Mouse (Mus musculus): ENCODE measurements around the gene Gpatch2. TPM values are rescaled to one million over a fixed set of nuclear protein-coding genes. Genes with fewer than 3 reads are reported as not detected.
A peak's percentile ranks its signal among the peaks of the same experiment; 100 is the strongest.

The Gpatch2 gene
- total RNA-seq, 2 experiments from 2014 or later: 19.6 to 24.3 TPM

DNA sequence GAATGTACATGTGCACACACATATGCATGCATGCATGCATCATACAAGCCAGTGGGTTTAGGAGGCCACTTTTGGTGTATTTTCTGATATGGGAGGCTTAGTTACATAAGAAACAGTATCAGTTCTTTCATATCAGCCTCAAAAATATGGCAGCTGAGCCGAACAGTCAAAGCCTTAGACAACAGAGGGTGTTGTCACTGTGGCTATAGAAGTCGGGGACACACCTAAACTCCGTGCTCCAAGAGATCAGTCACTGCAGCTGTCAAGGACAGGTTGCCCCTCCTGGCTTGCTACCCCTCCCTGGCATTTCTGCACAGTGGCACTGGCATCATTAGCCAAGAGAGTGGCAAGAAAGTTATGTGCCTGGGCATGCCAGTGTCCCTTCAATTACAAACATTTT is 106.5 kb downstream of the Gpatch2 start:
- DNase-seq (ENCODE audit: low spot score in 2 of 2): no peak
- no peak for TF ChIP-seq CTCF (conservative IDR thresholded peaks at IDR 0.05)
- Histone ChIP-seq H3K4me3 (no peak overlapping the region), H3K27ac (no peak overlapping the region)

- no peak for TF ChIP-seq CTCF (conservative IDR thresholded peaks at IDR 0.05)
- no peak for DNase-seq (ENCODE audit: low spot score in 2 of 2)
- Histone ChIP-seq H3K4me3 (no peak overlapping the region), H3K27ac (no peak overlapping the region)
Measured at GRCm38 (mm10) chr1:187322505-187323208, 107.3 kb downstream of the Gpatch2 start.

DNA sequence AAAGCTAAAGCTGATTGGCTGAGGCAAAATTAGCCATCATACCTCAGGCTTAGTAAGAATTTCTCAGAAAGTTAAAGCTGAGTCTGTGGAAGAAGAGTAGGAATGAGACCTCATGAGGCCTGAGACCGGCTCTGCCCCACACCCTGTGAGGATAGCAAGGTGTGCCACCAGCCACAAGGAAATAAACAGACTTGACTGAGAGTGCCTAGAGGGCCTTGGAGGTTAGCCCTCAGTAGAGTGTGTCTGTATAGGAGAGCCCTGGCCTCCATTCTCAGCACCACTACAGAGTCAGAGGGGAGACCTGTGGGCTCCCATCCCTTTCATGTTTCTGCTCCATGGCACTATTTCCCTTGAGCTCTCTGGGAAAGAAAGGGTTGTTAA is 107.9 kb downstream of the Gpatch2 start:
- Histone ChIP-seq H3K27ac (no peak overlapping the region), H3K4me3 (no peak overlapping the region)
- TF ChIP-seq CTCF (conservative IDR thresholded peaks at IDR 0.05): no peak
- DNase-seq (ENCODE audit: low spot score in 2 of 2): no peak

GRCm38 (mm10) chr1:187342551-187342950 is 127.2 kb downstream of the Gpatch2 start:
- no peak overlapping the region for H3K4me3 ChIP-seq
- no peak for TF ChIP-seq CTCF (conservative IDR thresholded peaks at IDR 0.05)
- no peak overlapping the region for H3K27ac ChIP-seq
- no peak for DNase-seq (ENCODE audit: low spot score in 2 of 2)

DNA sequence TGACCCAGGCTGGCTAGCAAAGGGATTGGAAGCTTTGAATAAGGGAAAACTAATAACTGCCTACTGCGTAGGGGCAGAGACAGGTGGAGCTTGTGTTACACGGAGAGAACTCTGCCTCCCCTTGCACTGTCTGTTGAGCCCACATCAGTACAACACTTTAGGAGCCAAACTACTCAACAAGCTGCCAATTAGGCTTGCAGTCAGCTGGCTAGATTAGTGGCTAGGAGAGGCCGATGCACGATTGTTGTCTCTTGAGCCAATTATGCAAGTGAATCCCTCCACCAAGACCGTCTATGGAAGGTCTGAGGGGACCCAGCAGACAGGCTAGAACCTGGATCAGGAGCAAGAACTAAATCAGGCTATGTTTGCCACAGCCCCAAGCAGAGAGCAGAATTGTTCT is 129.8 kb downstream of the Gpatch2 start:
- DNase-seq (ENCODE audit: low spot score in 2 of 2): no peak
- Histone ChIP-seq H3K27ac (no peak overlapping the region), H3K4me3 (no peak overlapping the region)
- TF ChIP-seq CTCF (conservative IDR thresholded peaks at IDR 0.05): no peak

GRCm38 (mm10) chr1:187346923-187347322 is 131.6 kb downstream of the Gpatch2 start:
- no peak overlapping the region for H3K4me3 ChIP-seq
- TF ChIP-seq CTCF (conservative IDR thresholded peaks at IDR 0.05): no peak
- H3K27ac ChIP-seq: no peak overlapping the region
- no peak for DNase-seq (ENCODE audit: low spot score in 2 of 2)

DNA sequence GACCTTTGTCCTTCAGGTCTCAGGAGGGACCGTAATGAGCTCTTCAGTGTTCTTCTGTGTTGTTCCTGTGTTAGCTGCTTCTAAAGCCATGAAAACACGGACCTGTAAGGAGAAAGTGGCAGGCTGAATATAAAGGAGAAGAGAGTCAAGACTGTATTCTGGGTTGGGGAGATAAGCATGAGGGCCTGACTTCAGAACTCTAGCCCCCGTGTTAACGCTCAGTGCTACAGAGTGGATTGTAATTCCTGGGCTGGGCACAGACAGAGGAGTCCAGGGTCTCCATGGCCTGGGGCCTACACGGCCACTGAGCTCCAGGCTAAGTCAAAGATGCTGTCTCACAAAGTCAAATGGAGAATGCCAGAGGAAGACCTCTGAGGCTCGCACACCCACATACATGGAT is 132.3 kb downstream of the Gpatch2 start:
- H3K4me3 ChIP-seq: no peak overlapping the region
- no peak for DNase-seq (ENCODE audit: low spot score in 2 of 2)
- H3K27ac ChIP-seq: no peak overlapping the region
- TF ChIP-seq CTCF (conservative IDR thresholded peaks at IDR 0.05): no peak

- no peak for DNase-seq (ENCODE audit: low spot score in 2 of 2)
- no peak overlapping the region for H3K4me3 ChIP-seq
- no peak overlapping the region for H3K27ac ChIP-seq
- no peak for TF ChIP-seq CTCF (conservative IDR thresholded peaks at IDR 0.05)
Measured at GRCm38 (mm10) chr1:187348053-187348820, 132.9 kb downstream of the Gpatch2 start.

DNA sequence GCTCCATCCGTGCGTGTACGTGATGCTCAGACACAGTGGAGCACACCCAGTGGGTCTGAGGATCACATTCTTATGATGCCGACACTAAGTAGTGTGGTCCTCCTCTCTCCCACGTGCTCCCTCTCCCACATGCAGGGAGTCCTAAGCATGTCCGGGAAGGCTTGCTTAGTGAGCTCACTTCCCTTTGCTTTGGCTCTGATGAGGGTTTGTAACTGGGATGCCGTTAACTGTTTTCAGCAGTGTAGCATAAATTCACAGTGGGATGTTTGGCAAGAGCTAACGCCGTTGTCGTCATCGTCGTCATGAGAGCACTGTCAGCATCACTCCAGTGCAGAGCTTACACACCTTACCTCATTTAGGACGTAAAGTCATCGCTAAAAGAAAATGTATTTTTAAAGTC is 133.6 kb downstream of the Gpatch2 start:
- no peak overlapping the region for H3K4me3 ChIP-seq
- TF ChIP-seq CTCF (conservative IDR thresholded peaks at IDR 0.05): no peak
- H3K27ac ChIP-seq: no peak overlapping the region
- no peak for DNase-seq (ENCODE audit: low spot score in 2 of 2)

- no peak overlapping the region for H3K4me3 ChIP-seq
- no peak for TF ChIP-seq CTCF (conservative IDR thresholded peaks at IDR 0.05)
- H3K27ac ChIP-seq: no peak overlapping the region
- DNase-seq (ENCODE audit: low spot score in 2 of 2): peak in 1 of 2 experiments; percentile 7
Measured at GRCm38 (mm10) chr1:187356169-187356568, 140.9 kb downstream of the Gpatch2 start.

DNA sequence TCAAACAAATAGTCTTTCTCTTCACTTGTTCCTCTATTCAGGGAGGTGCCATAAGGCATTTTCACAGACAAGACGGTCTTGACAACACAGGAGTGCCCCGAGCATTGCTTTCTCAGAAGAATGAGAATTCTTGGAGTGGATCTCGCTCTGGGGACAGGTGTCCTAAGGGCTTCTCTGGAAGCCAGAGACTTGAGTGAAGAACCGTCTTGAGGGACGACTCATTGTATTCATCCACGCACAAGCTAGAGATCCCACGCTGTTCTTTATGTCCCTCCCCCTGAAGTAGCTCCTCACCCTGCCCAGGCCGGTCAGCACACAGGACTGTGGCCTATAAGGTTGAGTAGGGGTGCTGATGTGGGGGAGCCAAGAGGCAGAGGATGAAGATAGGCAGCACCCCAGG is 141.6 kb downstream of the Gpatch2 start:
- TF ChIP-seq CTCF (conservative IDR thresholded peaks at IDR 0.05): no peak
- Histone ChIP-seq H3K27ac (no peak overlapping the region), H3K4me3 (no peak overlapping the region)
- DNase-seq (ENCODE audit: low spot score in 2 of 2): no peak

- no peak overlapping the region for H3K27ac ChIP-seq
- H3K4me3 ChIP-seq: no peak overlapping the region
- TF ChIP-seq CTCF (conservative IDR thresholded peaks at IDR 0.05): no peak
- no peak for DNase-seq (ENCODE audit: low spot score in 2 of 2)
Measured at GRCm38 (mm10) chr1:187360240-187360639, 144.9 kb downstream of the Gpatch2 start.

GRCm38 (mm10) chr1:187362536-187362935 is 147.2 kb downstream of the Gpatch2 start:
- H3K27ac ChIP-seq: no peak overlapping the region
- no peak for DNase-seq (ENCODE audit: low spot score in 2 of 2)
- TF ChIP-seq CTCF (conservative IDR thresholded peaks at IDR 0.05): no peak
- H3K4me3 ChIP-seq: no peak overlapping the region

GRCm38 (mm10) chr1:187365424-187365823 is 150.1 kb downstream of the Gpatch2 start:
- Histone ChIP-seq H3K4me3 (no peak overlapping the region), H3K27ac (no peak overlapping the region)
- no peak for DNase-seq (ENCODE audit: low spot score in 2 of 2)
- TF ChIP-seq CTCF (conservative IDR thresholded peaks at IDR 0.05): no peak
